Mouse (Mus musculus): ENCODE measurements around the gene Vmn1r39.
"Not testable (repeated sequence)": the region's sequence is repeated elsewhere in the genome, so short reads cannot be mapped to it uniquely, and the experiment has no call there.

DNA sequence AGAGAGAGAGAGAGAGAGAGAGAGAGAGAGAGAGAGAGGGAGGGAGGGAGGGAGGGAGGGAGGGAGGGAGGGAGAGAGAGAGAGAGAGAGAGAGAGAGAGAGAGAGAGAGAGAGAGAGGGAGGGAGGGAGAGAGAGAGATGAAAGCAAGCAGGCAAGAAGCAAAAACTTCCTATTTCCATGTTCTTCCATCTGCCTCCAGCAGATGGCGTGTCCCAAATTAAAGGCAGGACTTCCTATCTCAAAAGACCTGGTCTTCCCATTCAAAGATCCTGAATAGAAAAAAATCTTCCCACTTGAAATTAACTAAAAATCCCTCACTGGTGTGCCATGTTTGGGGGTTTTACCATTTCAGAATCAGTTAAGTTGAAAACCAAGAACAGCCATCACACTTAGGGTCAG lies 30.2 kb upstream of the Vmn1r39 start:
- peak; percentile 20 to 68 (median 27); a peak in 4 of 6 replicates for TF ChIP-seq CTCF (IDR thresholded peaks at IDR 0.05 in 2 of 3, conservative IDR thresholded peaks at IDR 0.05 in 1 of 3; ENCODE audit: control insufficient read depth in 1 of 3, insufficient read depth in 1 of 3, low read depth in 2 of 3, low read length in 3 of 3, poor library complexity in 1 of 3, severe bottlenecking in 1 of 3)
- not testable (repeated sequence) for TF ChIP-seq EP300 (IDR thresholded peaks at IDR 0.05; ENCODE audit: low read depth in 1 of 2, low read length in 2 of 2); HCFC1 (IDR thresholded peaks at IDR 0.05; ENCODE audit: low read depth, low read length)
- peak; percentile 51 for TF ChIP-seq RAD21 (IDR thresholded peaks at IDR 0.05; ENCODE audit: low read depth, low read length)
